Mouse (Mus musculus) G1E (cell line): ENCODE data around the gene Sema6c. TPM values are rescaled to one million over a fixed set of nuclear protein-coding genes. Genes with fewer than 3 reads are reported as not detected.
A peak's percentile ranks its signal among the peaks of the same experiment; 100 is the strongest.

Experiments used
- ATAC-seq: 2 replicates; pipeline ENCODE4 v1.8.0; 2016; ENCODE audit warnings: mild to moderate bottlenecking; ENCODE audit not compliant: insufficient number of reproducible peaks, poor library complexity, low FRiP score, severe bottlenecking; ENCODE audit errors: extremely low read depth
- DNase-seq: peaks from one replicate; pipeline ENCODE4 v3.0.0; 2012; ENCODE audit warnings: low spot score
- H3K27me3 ChIP-seq: 2 replicates; pipeline ENCODE4 v1.6.1; 2012; ENCODE audit warnings: mild to moderate bottlenecking, low read length, inconsistent platforms; ENCODE audit not compliant: insufficient read depth
- H3K36me3 ChIP-seq: replicated peaks from 2 replicates; pipeline ENCODE3; 2012; ENCODE audit warnings: mild to moderate bottlenecking, inconsistent platforms
- H3K4me1 ChIP-seq: 2 replicates; pipeline ENCODE4 v1.6.1; 2012; ENCODE audit warnings: low read depth, low read length, inconsistent platforms, mixed read lengths; ENCODE audit not compliant: insufficient read depth
- H3K4me3 ChIP-seq: 2 replicates; pipeline ENCODE4 v1.5.1; 2012; ENCODE audit warnings: low read depth, mild to moderate bottlenecking, inconsistent platforms, low read length, moderate library complexity, mixed read lengths
- H3K9me3 ChIP-seq: replicated peaks from 2 replicates; pipeline ENCODE4 v1.6.1; 2012; ENCODE audit warnings: inconsistent platforms
- CTCF ChIP-seq: IDR thresholded peaks from 2 replicates; pipeline ENCODE4 v1.5.1; 2012; ENCODE audit warnings: low read depth, low read length, inconsistent platforms, mixed read lengths
- GATA1 ChIP-seq: IDR thresholded peaks from 2 replicates; pipeline ENCODE4 v1.6.1; 2012; ENCODE audit warnings: borderline replicate concordance, low read length, inconsistent platforms, mixed read lengths
- GATA2 ChIP-seq: IDR thresholded peaks from 2 replicates; pipeline ENCODE4 v1.6.1; 2012; ENCODE audit warnings: low read depth, low read length, inconsistent platforms, borderline replicate concordance
- POLR2AphosphoS5 ChIP-seq: IDR thresholded peaks from 2 replicates; pipeline ENCODE4 v1.6.1; 2012; ENCODE audit warnings: low read depth, low read length, inconsistent platforms; ENCODE audit not compliant: insufficient replicate concordance
- TAL1 ChIP-seq: conservative IDR thresholded peaks from 2 replicates; pipeline ENCODE4 v1.6.1; 2012; ENCODE audit warnings: low read depth, low read length, inconsistent platforms, mixed read lengths
- polyA plus RNA-seq: library from polyadenylated mRNA; stranded (reverse); fragments of >175 nt; gene quantifications from 2 replicates; pipeline ENCODE4 v1.2.3, GENCODE M21; 2012
- total RNA-seq, 2 experiments: library from RNA; stranded (forward) in 1 of 2; stranded (reverse) in 1 of 2; fragments of 200-1000 nt in 1 of 2; fragments of >200 nt in 1 of 2; fragmentation: Nextera tagmentation in 1 of 2; gene quantifications; 2 replicates each; pipeline ENCODE4 v1.2.3; 2014 to 2017

The Sema6c gene
- total RNA-seq (2014; fragmentation: Nextera tagmentation), result 1.9 and 3.4 TPM in 2 replicates
- 0.52 and 0.71 TPM in 2 replicates for total RNA-seq (2017)
- polyA plus RNA-seq, result 1.6 and 1.8 TPM in 2 replicates

GRCm38 (mm10) chr3:95159987-95160963 lies at the start of gene Sema6c:
Gene Sema6c, plus strand, starts transcription at chr3:95160457.
- Histone ChIP-seq H3K9me3 (no peaks in the 10 kb centered on the region), H3K4me3 (peak within 1 kb of the TSS; percentile 74), H3K36me3 (no peaks in the 10 kb centered on the region), H3K4me1 (peaks cover 45% of the 10 kb centered on the region), H3K27me3 (peaks cover 51% of the 10 kb centered on the region)
- DNase-seq (peak; percentile 100), ATAC-seq (peak; percentile 99)
- TF ChIP-seq TAL1 (no peak), GATA2 (no peak), GATA1 (no peak), POLR2AphosphoS5 (no peak), CTCF (no peak)

DNA sequence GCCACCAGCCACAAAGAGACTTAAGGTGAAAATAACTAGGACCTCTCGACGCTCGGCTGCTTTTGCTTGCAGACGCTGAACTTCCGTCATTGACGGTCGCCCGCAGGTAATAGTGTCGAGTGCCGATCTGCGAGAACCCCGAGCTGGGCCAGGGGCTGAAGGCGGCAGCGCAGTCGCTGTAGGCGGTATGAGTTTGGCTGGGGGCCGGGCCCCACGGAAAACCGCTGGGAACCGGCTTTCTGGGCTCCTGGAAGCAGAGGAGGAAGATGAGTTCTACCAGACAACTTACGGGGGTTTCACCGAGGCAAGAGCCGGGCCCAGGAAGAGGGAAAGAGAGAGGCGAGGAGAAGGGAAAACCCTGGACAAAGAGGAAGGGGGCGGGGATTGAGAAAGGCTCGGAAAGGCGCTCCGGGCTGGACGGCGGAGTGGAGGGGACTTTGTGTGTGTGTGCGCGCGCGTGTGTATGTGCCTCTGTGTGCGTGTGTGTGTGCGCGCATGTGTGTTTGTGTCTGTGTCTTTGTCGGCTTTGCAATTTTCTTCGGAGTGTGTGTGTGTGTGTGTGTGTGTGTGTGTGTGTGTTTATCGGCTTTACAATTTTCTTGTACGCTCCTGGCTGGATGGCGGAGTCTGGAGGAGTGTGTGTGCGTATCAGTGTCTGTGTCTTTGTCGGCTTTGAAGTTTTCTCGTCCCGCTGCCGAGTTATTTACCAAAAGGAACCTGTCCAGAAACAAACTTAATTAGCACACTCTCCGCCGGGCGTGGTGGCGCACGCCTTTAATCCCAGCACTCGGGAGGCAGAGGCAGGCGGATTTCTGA lies 49.1 kb upstream of the Sema6c start, which contains the start of gene Vps72:
Gene Vps72 (plus strand): TSS at position 112 of the 816 bp plus-strand sequence.
- ATAC-seq, result peak; percentile 46
- H3K4me3 ChIP-seq, result peak within 1 kb of the TSS; percentile 81
- H3K27me3 ChIP-seq, result no peaks in the 10 kb centered on the region
- DNase-seq, result peak; percentile 77
- TF ChIP-seq GATA2, result no peak
- peaks cover 29% of the 10 kb centered on the region for H3K36me3 ChIP-seq
- no peaks in the 10 kb centered on the region for H3K9me3 ChIP-seq
- peaks cover 36% of the 10 kb centered on the region for H3K4me1 ChIP-seq

DNA sequence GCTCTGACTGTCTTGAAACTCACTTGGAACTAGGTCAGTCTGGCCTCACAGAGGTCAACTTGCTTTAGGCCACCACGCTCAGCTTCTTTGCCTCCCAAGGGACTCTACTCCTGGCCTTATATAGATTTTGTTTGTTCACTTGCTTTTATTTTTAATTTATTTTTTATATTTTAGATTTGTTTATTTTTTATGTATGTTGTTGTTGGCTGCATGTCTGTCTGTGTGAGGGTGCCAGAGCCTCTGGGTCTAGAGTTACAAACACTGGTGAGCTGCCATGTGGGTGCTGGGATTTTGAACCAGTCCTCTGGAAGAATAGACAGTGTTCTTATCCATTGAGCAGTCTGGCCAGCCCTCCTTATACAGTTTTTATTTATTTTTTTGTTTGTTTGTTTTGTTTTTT lies 47.5 kb upstream of the Sema6c start:
- Histone ChIP-seq H3K27me3 (no peaks in the 10 kb centered on the region), H3K4me3 (no peak overlapping the region), H3K9me3 (no peaks in the 10 kb centered on the region), H3K4me1 (peaks cover 31% of the 10 kb centered on the region), H3K36me3 (peaks cover 42% of the 10 kb centered on the region)
- ATAC-seq (no peak), DNase-seq (no peak)
- TF ChIP-seq CTCF (no peak), GATA1 (no peak), TAL1 (no peak), POLR2AphosphoS5 (no peak), GATA2 (no peak)

DNA sequence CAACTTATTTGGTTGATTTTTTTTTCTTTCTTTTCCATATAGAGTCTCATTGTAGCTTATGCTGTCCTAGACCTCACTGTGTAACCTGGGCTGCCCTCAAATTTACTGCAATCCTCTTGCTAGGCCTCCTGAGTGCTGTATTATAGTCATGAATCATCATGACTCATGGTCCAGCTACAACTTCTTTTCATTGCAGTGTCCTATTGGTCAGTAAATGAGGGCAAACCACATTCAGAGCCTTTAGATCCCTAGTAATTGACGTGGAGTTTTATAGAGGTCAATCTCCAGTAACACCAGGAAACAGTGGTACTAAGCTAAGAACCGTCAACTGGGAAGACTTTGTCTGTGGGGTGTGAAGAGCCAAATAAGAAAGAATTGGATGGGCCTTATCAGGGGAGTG lies 42.5 kb upstream of the Sema6c start:
- no peak for DNase-seq
- peaks cover 84% of the 10 kb centered on the region for H3K36me3 ChIP-seq
- no peaks in the 10 kb centered on the region for H3K9me3 ChIP-seq

DNA sequence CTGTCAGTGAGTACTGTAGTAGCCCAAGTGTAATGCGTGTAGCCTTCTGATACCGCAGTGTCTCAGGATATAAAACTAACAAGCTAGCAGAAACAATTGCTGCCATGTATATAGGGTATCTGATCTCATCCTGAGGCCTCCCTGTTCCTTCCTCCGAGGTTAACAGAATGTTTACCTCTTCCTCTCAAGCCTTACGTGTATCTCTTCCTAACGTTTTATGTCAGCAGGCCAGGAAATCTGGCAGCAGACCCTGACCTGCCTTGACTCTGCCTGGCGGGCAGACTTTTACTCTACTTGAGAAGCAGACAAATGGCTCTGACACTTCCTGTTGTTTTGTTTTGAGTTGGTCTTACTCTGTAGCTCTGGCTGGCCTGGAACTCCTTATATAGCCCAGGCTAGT lies 38.7 kb upstream of the Sema6c start:
- H3K9me3 ChIP-seq, result no peaks in the 10 kb centered on the region
- H3K4me3 ChIP-seq, result no peak overlapping the region
- H3K36me3 ChIP-seq, result peaks cover 92% of the 10 kb centered on the region
- H3K4me1 ChIP-seq, result peaks cover 6% of the 10 kb centered on the region
- DNase-seq, result no peak
- TF ChIP-seq TAL1 (no peak), POLR2AphosphoS5 (no peak), GATA1 (no peak), GATA2 (no peak), CTCF (no peak)
- no peaks in the 10 kb centered on the region for H3K27me3 ChIP-seq
- no peak for ATAC-seq

More for the DNA sequence above, 42.5 kb upstream of the Sema6c start:
- TF ChIP-seq TAL1, result no peak
- ATAC-seq, result no peak
- Histone ChIP-seq H3K4me3 (no peak overlapping the region), H3K4me1 (peaks cover 7% of the 10 kb centered on the region; the same call in 1 of the 2 replicates), H3K27me3 (no peaks in the 10 kb centered on the region)

DNA sequence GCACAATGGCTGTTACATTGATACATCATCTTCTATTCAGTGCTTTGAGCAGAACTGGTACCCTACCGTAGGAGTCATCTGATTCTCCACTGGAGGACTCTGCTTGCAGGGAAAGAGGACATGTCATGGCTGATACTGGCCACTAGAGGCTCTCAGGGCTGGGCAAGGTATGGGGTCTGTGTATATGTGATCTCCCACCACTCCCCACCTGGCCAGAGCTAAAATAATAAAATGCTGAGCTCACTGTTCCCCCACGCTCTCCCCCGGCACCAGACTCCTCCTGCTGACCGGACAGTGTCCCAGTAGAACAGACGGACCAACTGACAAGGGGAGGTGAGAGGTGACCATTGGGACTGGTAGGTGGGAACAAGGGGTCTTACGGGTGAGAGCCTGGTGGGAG lies 36.0 kb upstream of the Sema6c start, which contains the start of gene Tmod4:
Gene Tmod4 (plus strand): TSS at position 231 of the 400 bp plus-strand sequence.
- Histone ChIP-seq H3K4me1 (peaks cover 8% of the 10 kb centered on the region), H3K4me3 (no peak within 1 kb of the TSS), H3K9me3 (no peaks in the 10 kb centered on the region), H3K36me3 (peaks cover 90% of the 10 kb centered on the region), H3K27me3 (no peaks in the 10 kb centered on the region)
- peak; percentile 48 for DNase-seq
- ATAC-seq, result peak; percentile 15; the same call in 1 of the 2 replicates
- TF ChIP-seq GATA2, result no peak
- no peak for TF ChIP-seq POLR2AphosphoS5
- no peak for TF ChIP-seq TAL1
- TF ChIP-seq CTCF, result peak; percentile 91
- TF ChIP-seq GATA1, result no peak
